Mouse (Mus musculus) embryo, embryonic 11.5 days (tissue): Measurements from ENCODE around the gene Fes.
"Not testable (repeated sequence)": the region's sequence is repeated elsewhere in the genome, so short reads cannot be mapped to it uniquely, and the experiment has no call there.

Experiments used
- DNase-seq: peaks from one replicate; pipeline ENCODE4 v3.0.0-alpha.2; 2012; ENCODE audit warnings: low read depth, low spot score

Fes gene

GRCm38 (mm10) chr7:80404101-80404894 lies 16.6 kb upstream of the Fes start:
- no peak for DNase-seq

DNA sequence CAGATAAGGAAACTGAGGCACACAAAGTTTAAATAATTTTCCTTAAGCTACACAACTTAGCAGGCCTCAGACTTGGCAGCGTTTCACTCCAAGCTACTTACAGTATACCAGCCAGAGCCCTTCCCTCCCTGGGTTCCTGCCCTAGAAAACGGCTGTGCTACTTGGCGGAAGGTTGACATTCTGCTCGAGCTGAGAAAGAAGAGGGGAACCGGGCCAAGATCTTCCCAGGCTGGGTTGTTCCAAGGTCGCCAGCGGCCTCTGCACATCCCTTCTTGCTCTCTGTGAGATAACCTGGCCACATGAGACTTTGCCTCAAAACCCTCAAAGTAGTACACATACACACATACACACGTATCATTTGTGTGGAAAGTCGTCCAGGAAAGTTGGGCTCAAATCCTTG lies 15.8 kb upstream of the Fes start:
- DNase-seq: no peak

GRCm38 (mm10) chr7:80402651-80403321 lies 15.0 kb upstream of the Fes start:
- DNase-seq: no peak

DNA sequence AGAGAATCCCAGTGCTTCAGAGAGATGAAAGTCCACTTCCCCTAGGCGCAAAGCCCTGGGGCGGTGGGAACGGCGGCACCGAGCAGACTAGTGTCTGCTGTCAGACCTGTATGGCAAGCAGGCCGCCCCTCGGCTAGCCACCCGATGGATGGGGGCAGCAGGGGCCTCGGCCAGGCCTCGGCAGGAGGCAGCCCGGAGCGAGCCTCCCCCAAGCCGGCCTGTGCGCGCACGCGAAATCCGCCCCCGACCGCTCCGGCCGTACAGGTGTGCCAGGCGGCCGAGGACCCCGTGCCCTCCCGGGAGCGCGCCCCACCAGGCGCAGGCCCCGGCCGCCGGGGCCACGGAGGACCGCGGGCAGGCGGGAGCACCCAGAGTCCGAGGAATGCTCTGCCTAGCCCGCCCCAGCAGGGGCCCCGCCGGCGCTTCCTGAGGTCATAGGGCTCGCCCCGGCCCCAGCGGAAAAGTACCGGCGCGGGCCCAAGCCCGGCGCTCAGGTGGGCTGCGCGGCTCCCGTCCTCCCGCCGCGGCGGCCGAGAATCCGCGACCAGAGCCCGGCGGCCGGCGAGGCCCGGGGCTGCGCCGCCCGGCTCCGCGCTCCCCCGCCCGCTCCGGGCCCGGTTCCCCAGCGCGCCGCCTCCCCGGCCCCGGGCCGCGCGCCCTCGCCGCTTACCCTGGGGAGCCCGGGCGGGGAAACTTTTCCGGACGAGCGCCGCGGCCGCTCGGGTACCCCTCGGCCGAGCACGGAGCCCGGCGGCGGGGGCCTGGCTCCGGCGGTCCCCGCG lies 14.3 kb upstream of the Fes start:
- no peak for DNase-seq

GRCm38 (mm10) chr7:80401041-80401859 lies 13.5 kb upstream of the Fes start:
- no peak for DNase-seq

GRCm38 (mm10) chr7:80400571-80400970 lies 12.8 kb upstream of the Fes start:
- no peak for DNase-seq

- DNase-seq: no peak
Observed at GRCm38 (mm10) chr7:80400099-80400498, 12.4 kb upstream of the Fes start.

GRCm38 (mm10) chr7:80398654-80399444 lies 11.1 kb upstream of the Fes start:
- DNase-seq: no peak

GRCm38 (mm10) chr7:80397986-80398385 lies 10.2 kb upstream of the Fes start:
- DNase-seq: no peak

DNA sequence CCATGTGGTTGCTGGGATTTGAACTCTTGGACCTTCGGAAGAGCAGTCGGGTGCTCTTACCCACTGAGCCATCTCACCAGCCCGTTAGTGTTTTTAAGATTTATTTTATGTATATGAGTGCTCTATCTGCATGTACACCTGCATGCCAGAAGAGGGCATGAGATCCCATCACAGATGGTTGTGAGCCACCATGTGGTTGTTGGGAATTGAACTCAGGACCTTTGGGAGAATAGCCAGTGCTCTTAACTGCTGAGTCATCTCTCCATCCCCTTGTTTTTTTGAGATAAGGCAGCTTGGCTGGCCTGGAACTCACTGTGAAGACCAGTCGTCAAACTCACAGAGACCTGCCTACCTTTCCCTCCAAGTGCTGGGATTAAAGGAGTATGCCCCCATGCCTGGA lies 8.7 kb upstream of the Fes start:
- not testable (repeated sequence) for DNase-seq

DNA sequence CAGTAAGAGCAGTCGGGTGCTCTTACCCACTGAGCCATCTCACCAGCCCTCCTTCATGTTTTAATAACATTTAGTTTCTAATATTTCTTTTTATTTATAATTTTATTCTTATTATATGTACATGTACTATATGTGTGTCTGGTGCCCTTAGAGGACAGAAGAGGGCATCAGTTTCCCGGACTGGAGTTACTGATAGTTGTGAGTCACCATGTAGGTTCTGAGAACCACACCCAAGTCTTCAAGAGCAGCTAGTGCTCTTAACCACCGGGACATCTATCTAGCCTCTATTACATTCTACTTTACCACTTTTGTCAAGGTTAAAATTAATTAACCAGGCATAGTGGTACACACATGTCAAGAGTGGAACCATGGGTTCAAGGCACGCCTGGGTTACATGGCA lies 6.9 kb upstream of the Fes start:
- no peak for DNase-seq

DNA sequence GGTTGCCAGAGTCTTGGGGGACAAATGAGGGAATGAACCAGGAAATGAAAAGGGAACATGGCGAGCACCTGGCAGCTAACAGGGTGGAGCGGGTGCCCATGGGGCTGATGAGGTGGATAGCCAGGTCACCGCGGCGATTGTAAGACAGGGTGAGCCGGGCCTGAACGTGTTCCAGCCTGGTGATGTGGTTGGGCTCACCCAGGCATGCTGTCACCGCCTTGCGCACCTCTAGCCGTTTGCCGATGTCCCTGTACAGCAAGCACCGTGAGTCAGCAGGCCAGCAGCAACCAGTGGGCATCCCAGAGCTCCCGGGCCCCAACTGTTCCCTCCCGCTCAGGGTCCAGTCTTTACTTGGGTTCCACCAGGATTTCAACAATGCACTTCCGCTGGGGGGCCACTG lies 4.4 kb upstream of the Fes start:
- no peak for DNase-seq

- DNase-seq: no peak
Observed at GRCm38 (mm10) chr7:80387033-80387632, 613 bp downstream of the Fes start.

- peak; percentile 84 for DNase-seq
Observed at GRCm38 (mm10) chr7:80386235-80386930, 1.4 kb downstream of the Fes start.

DNA sequence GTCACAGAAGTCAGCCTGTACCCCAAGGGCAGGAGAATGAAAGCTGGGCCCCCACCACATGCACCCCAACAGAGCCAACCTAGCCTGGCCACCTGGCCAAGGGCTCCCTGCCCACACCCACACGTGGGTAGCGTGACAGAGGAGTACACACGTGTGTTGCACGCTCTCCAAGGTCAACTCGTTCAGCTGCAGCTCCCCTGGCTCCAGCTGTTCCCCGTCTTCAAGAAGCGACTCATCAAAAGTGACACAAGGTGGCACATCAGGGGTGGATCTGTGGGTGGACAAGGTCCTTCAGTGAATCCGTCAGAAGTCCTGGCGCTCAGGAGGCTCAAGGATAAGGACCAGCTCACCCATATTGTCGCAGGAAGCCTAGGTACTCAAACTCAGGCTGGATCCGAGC lies 4.8 kb downstream of the Fes start:
- DNase-seq: no peak

GRCm38 (mm10) chr7:80379531-80379930 lies 8.2 kb downstream of the Fes start:
- DNase-seq: no peak

DNA sequence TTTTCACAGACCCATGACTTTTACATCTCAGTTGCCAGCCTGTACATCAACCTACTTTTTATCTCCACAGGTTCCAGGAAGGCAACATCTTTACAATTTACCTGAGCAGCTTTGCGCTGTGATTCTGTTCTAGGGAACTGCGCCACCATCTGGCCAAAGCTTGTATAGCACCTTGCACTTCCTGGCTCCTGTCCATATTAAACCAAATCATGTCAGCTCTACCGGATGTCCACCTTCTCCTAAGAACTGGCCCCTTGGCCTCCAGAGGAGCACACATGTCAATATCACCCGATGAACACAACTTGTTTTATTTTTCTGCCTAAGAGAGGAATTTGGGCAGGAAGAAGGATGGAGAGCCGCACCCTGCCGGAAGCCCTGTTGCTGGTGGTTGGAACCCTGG lies 10.3 kb downstream of the Fes start:
- no peak for DNase-seq

DNA sequence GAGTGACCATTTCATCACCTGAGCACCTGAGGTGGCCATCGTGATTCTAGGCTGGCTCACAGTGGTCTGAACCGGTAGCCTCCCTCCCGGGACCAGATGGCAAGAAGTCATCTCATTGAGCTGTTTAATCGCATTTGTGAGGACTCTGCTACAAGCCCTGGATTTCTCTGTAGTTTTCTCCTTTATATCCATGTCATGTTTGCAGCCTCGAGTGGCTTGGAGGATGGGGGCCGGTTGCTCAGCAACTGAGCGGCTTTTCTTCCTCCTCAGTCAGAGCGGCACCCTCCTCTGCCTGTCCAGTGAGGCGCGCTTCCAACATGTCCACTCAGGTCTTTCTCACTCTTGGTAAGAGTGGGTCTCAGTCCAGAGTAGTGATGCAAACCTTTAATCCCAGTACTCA lies 11.6 kb downstream of the Fes start:
- no peak for DNase-seq

DNA sequence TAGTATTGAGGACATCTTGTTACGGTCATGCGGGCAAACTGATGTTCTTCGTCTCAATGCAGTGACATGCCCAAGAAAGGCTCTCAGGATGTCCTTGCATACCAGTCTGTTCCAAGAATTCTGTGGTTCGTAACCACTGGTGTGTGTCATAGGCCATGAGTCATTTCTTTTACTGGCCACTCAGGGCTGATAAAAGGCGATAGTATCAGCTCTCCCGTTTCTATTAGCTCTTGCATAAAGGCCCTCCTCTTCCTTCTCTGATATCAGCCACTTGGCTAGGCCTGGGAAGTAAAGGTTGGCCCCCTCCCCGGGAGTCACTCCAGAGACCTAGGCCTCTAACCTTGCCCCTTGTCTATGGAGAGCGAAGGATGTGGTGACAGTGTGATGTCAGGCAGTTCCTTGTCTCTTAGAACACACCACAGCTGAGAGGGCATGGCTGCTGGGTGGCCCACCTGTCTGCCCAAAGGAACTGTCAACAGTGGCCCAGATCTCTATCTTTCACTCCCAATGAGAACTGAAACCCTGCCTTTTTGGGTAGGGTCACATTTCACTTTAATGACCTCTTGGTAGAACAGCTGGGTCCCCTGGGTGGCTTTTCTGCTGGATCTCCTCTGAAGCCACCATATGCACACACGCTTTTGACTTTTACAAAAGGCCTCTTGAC lies 12.2 kb downstream of the Fes start:
- DNase-seq: no peak
